Mouse (Mus musculus) neural tube, embryonic 15.5 days (tissue): Measurements from ENCODE around the gene Cd5. TPM values are rescaled to one million over a fixed set of nuclear protein-coding genes. Genes with fewer than 3 reads are reported as not detected.

ENCODE experiments used
- ATAC-seq: fragments of 200-750 bp; cut with Nextera tagmentation; 2 replicates; pipeline ENCODE4 v1.8.0; 2017; ENCODE audit warnings: mild to moderate bottlenecking, moderate TSS enrichment, moderate library complexity; ENCODE audit not compliant: low FRiP score
- H3K27ac ChIP-seq: fragments of 300-500 bp; sonication (generic); replicated peaks from 2 replicates; pipeline ENCODE4 v1.5.1; 2015; ENCODE audit warnings: mild to moderate bottlenecking, inconsistent platforms
- H3K27me3 ChIP-seq: fragments of 300-500 bp; sonication (generic); replicated peaks from 2 replicates; pipeline ENCODE4 v1.6.1; 2015; ENCODE audit warnings: inconsistent platforms
- H3K36me3 ChIP-seq: fragments of 300-500 bp; sonication (generic); 2 replicates; pipeline ENCODE4 v1.6.1; 2015; ENCODE audit warnings: inconsistent platforms
- H3K4me1 ChIP-seq: fragments of 300-500 bp; sonication (generic); 2 replicates; pipeline ENCODE4 v1.6.1; 2015; ENCODE audit warnings: inconsistent platforms
- H3K4me2 ChIP-seq: fragments of 300-500 bp; sonication (generic); 2 replicates; pipeline ENCODE4 v1.6.1; 2015; ENCODE audit warnings: inconsistent platforms, mild to moderate bottlenecking, moderate library complexity
- H3K4me3 ChIP-seq: fragments of 300-500 bp; sonication (generic); replicated peaks from 2 replicates; pipeline ENCODE4 v1.5.1; 2015; ENCODE audit warnings: mild to moderate bottlenecking, inconsistent platforms
- H3K9ac ChIP-seq: fragments of 300-500 bp; sonication (generic); replicated peaks from 2 replicates; pipeline ENCODE4 v1.6.1; 2015; ENCODE audit warnings: mild to moderate bottlenecking, inconsistent platforms
- H3K9me3 ChIP-seq: fragments of 300-500 bp; sonication (generic); replicated peaks from 2 replicates; pipeline ENCODE4 v1.6.1; 2016; ENCODE audit warnings: inconsistent platforms
- WGBS: fragments of 180-500 bp; shearing (Covaris S2); methylation state at CpG from one replicate; pipeline ENCODE4 v1.1.7; 2015; ENCODE audit warnings: mixed read lengths; 5-methylcytosine and 5-hydroxymethylcytosine counted together
- polyA plus RNA-seq: library from polyadenylated mRNA; unstranded; fragments of >200 nt; fragmentation: Nextera tagmentation; extraction: Ambion mirVana; gene quantifications from 2 replicates; pipeline ENCODE4 v1.2.1, GENCODE M21; 2015

Gene Cd5
- polyA plus RNA-seq, 1 experiment from 2014 or later, result 0.08 TPM

- Histone ChIP-seq H3K27ac (peak overlapping the region; percentile 63), H3K27me3 (no peaks in the 10 kb centered on the region), H3K4me2 (peak overlapping the region; percentile 2; the same call in 1 of the 2 replicates), H3K9me3 (no peaks in the 10 kb centered on the region), H3K4me3 (no peak overlapping the region), H3K36me3 (no peaks in the 10 kb centered on the region), H3K4me1 (peaks cover 21% of the 10 kb centered on the region), H3K9ac (no peak overlapping the region)
- 29% methylated on average over 12 of the region's 12 CpGs for WGBS
- ATAC-seq, result peak; percentile 74
Observed at GRCm38 (mm10) chr19:10769429-10770195, 30.8 kb upstream of the Cd5 start.

GRCm38 (mm10) chr19:10768694-10769428, 30.1 kb upstream of the Cd5 start:
- Histone ChIP-seq H3K4me2 (no peak overlapping the region), H3K27ac (peak overlapping the region; percentile 63), H3K4me1 (peaks cover 21% of the 10 kb centered on the region), H3K9ac (no peak overlapping the region), H3K36me3 (no peaks in the 10 kb centered on the region), H3K9me3 (no peaks in the 10 kb centered on the region), H3K27me3 (no peaks in the 10 kb centered on the region), H3K4me3 (no peak overlapping the region)
- WGBS, result 65% methylated on average over 6 of the region's 6 CpGs
- ATAC-seq, result peak; percentile 29; the same call in 1 of the 2 replicates

GRCm38 (mm10) chr19:10767631-10768030, 28.8 kb upstream of the Cd5 start:
- WGBS, result 76% methylated on average over 10 of the region's 10 CpGs
- Histone ChIP-seq H3K4me1 (peaks cover 21% of the 10 kb centered on the region), H3K27me3 (no peaks in the 10 kb centered on the region), H3K9me3 (no peaks in the 10 kb centered on the region), H3K27ac (no peak overlapping the region), H3K4me3 (no peak overlapping the region), H3K4me2 (no peak overlapping the region), H3K36me3 (no peaks in the 10 kb centered on the region), H3K9ac (no peak overlapping the region)
- no peak for ATAC-seq

- Histone ChIP-seq H3K27me3 (no peaks in the 10 kb centered on the region), H3K9ac (no peak overlapping the region), H3K4me2 (no peak overlapping the region), H3K27ac (no peak overlapping the region), H3K9me3 (no peaks in the 10 kb centered on the region), H3K36me3 (no peaks in the 10 kb centered on the region), H3K4me1 (peaks cover 14% of the 10 kb centered on the region), H3K4me3 (no peak overlapping the region)
- WGBS, result 83% methylated on average over 21 of the region's 21 CpGs
- no peak for ATAC-seq
Observed at GRCm38 (mm10) chr19:10763381-10764031, 24.7 kb upstream of the Cd5 start.

GRCm38 (mm10) chr19:10762468-10762867, 23.7 kb upstream of the Cd5 start:
- Histone ChIP-seq H3K4me2 (no peak overlapping the region), H3K27me3 (no peaks in the 10 kb centered on the region), H3K4me1 (peaks cover 11% of the 10 kb centered on the region), H3K36me3 (no peaks in the 10 kb centered on the region), H3K4me3 (no peak overlapping the region), H3K27ac (no peak overlapping the region), H3K9ac (no peak overlapping the region), H3K9me3 (no peaks in the 10 kb centered on the region)
- WGBS, result 89% methylated on average over 6 of the region's 6 CpGs
- ATAC-seq, result no peak

- no peaks in the 10 kb centered on the region for H3K36me3 ChIP-seq
- no peak overlapping the region for H3K4me2 ChIP-seq
- no peaks in the 10 kb centered on the region for H3K27me3 ChIP-seq
- no peak overlapping the region for H3K4me3 ChIP-seq
- H3K4me1 ChIP-seq, result peaks cover 11% of the 10 kb centered on the region
- no peak overlapping the region for H3K9ac ChIP-seq
- no peak overlapping the region for H3K27ac ChIP-seq
- H3K9me3 ChIP-seq, result no peaks in the 10 kb centered on the region
- no peak for ATAC-seq
- 90% methylated on average over 8 of the region's 8 CpGs for WGBS
Observed at GRCm38 (mm10) chr19:10761794-10762415, 23.1 kb upstream of the Cd5 start.

- WGBS, result 91% methylated on average over 9 of the region's 9 CpGs
- Histone ChIP-seq H3K4me2 (no peak overlapping the region), H3K4me3 (no peak overlapping the region), H3K27ac (no peak overlapping the region), H3K4me1 (peaks cover 11% of the 10 kb centered on the region), H3K36me3 (no peaks in the 10 kb centered on the region), H3K9ac (no peak overlapping the region), H3K27me3 (no peaks in the 10 kb centered on the region), H3K9me3 (no peaks in the 10 kb centered on the region)
- no peak for ATAC-seq
Observed at GRCm38 (mm10) chr19:10759983-10760831, 21.4 kb upstream of the Cd5 start.

GRCm38 (mm10) chr19:10759525-10759924, 20.7 kb upstream of the Cd5 start:
- Histone ChIP-seq H3K9me3 (no peaks in the 10 kb centered on the region), H3K4me1 (peaks cover 11% of the 10 kb centered on the region), H3K4me2 (no peak overlapping the region), H3K4me3 (no peak overlapping the region), H3K36me3 (no peaks in the 10 kb centered on the region), H3K27ac (no peak overlapping the region), H3K9ac (no peak overlapping the region), H3K27me3 (no peaks in the 10 kb centered on the region)
- ATAC-seq, result no peak

GRCm38 (mm10) chr19:10758708-10759107, 19.9 kb upstream of the Cd5 start:
- no peaks in the 10 kb centered on the region for H3K36me3 ChIP-seq
- no peak for ATAC-seq
- H3K4me3 ChIP-seq, result no peak overlapping the region
- no peak overlapping the region for H3K4me2 ChIP-seq
- H3K27me3 ChIP-seq, result no peaks in the 10 kb centered on the region
- 0 out of 2 replicates have a peak overlapping the region, but pooled peaks have one; percentile 28 for H3K27ac ChIP-seq
- H3K9ac ChIP-seq, result no peak overlapping the region
- WGBS, result 45% methylated on average over 6 of the region's 6 CpGs
- H3K9me3 ChIP-seq, result no peaks in the 10 kb centered on the region
- H3K4me1 ChIP-seq, result peaks cover 11% of the 10 kb centered on the region

- no peaks in the 10 kb centered on the region for H3K27me3 ChIP-seq
- H3K27ac ChIP-seq, result no peak overlapping the region
- H3K4me3 ChIP-seq, result no peak overlapping the region
- no peak overlapping the region for H3K9ac ChIP-seq
- H3K4me1 ChIP-seq, result peaks cover 11% of the 10 kb centered on the region
- no peaks in the 10 kb centered on the region for H3K36me3 ChIP-seq
- H3K9me3 ChIP-seq, result no peaks in the 10 kb centered on the region
- H3K4me2 ChIP-seq, result no peak overlapping the region
- ATAC-seq, result no peak
- 95% methylated on average over 2 of the region's 2 CpGs for WGBS
Observed at GRCm38 (mm10) chr19:10757526-10757925, 18.7 kb upstream of the Cd5 start.

- no peak for ATAC-seq
- H3K4me1 ChIP-seq, result peaks cover 11% of the 10 kb centered on the region
- no peak overlapping the region for H3K4me2 ChIP-seq
- no peaks in the 10 kb centered on the region for H3K9me3 ChIP-seq
- H3K27ac ChIP-seq, result no peak overlapping the region
- no peaks in the 10 kb centered on the region for H3K36me3 ChIP-seq
- H3K9ac ChIP-seq, result no peak overlapping the region
- H3K4me3 ChIP-seq, result no peak overlapping the region
- H3K27me3 ChIP-seq, result no peaks in the 10 kb centered on the region
Observed at GRCm38 (mm10) chr19:10757125-10757524, 18.3 kb upstream of the Cd5 start.
